Mouse (Mus musculus) thymus, adult 2 months (tissue): ENCODE results near the gene Trpm6.

Source experiments
- CTCF ChIP-seq: fragments of 200-500 bp; IDR thresholded peaks from 2 replicates; pipeline ENCODE4 v1.5.1; 2012; ENCODE audit warnings: mild to moderate bottlenecking, control low read depth, low read length, moderate library complexity, borderline replicate concordance; ENCODE audit not compliant: control insufficient read depth, poor library complexity, insufficient read depth; ENCODE audit errors: extremely low read depth
- POLR2A ChIP-seq: fragments of 200-500 bp; IDR thresholded peaks from 2 replicates; pipeline ENCODE4 v1.6.1; 2012; ENCODE audit warnings: mild to moderate bottlenecking, low read length, control low read depth, moderate library complexity; ENCODE audit not compliant: control insufficient read depth, poor library complexity, insufficient read depth; ENCODE audit errors: extremely low read depth

DNA sequence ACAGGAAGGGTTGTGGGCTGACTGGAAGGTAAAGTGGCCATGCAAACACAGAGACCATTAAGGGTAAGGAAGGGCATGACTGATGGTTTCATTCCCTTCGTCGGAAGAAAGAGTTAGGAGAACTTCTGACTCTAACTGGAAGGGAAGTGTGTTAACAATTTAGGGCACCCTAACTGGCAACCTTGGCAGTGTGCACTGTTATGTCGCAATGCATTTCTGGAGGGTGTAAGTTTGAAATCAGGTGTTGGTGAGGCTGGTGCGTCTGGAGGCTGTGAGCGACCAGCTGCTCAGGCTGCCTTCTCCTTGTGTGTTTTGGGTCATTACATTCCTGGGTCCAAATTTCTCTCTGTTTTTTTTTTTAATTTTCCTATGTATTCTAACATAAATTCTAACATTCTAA is 5.8 kb upstream of the Trpm6 start:
- TF ChIP-seq POLR2A (no peak), CTCF (no peak)
